Mouse (Mus musculus) embryonic fibroblast, embryonic 13.5 days (primary cell): ENCODE measurements around the gene Pkd1l3. TPM values are rescaled to one million over a fixed set of nuclear protein-coding genes. Genes with fewer than 3 reads are reported as not detected.

ENCODE experiments used
- H3K27ac ChIP-seq: 2 replicates; pipeline ENCODE4 v1.5.1; 2012; ENCODE audit warnings: low read length, control low read depth, inconsistent platforms; ENCODE audit not compliant: insufficient read depth
- H3K4me1 ChIP-seq: 2 replicates; pipeline ENCODE4 v1.6.1; 2011; ENCODE audit warnings: low read length; ENCODE audit not compliant: control insufficient read depth, insufficient read depth
- H3K4me3 ChIP-seq: 2 replicates; pipeline ENCODE4 v1.5.1; 2011; ENCODE audit warnings: mild to moderate bottlenecking, control low read depth, low read length; ENCODE audit not compliant: insufficient read depth
- CTCF ChIP-seq: IDR thresholded peaks from 2 replicates; pipeline ENCODE4 v1.5.1; 2011; ENCODE audit warnings: mild to moderate bottlenecking, control low read depth, low read length, moderate library complexity, borderline replicate concordance; ENCODE audit not compliant: insufficient read depth
- POLR2A ChIP-seq: IDR thresholded peaks from 2 replicates; pipeline ENCODE4 v1.6.1; 2011; ENCODE audit warnings: low read depth, mild to moderate bottlenecking, control low read depth, low read length, moderate library complexity
- polyA plus RNA-seq: library from polyadenylated mRNA; stranded (reverse); fragments of >200 nt; gene quantifications from 2 replicates; pipeline ENCODE4 v1.2.4, GENCODE M21; 2011; ENCODE audit warnings: low read depth; ENCODE audit not compliant: missing spikeins, insufficient read length

The Pkd1l3 gene
- polyA plus RNA-seq, 1 experiment = not detected

- Histone ChIP-seq H3K4me3 (no peak overlapping the region), H3K27ac (no peak overlapping the region), H3K4me1 (no peaks in the 10 kb centered on the region)
- no peak for TF ChIP-seq CTCF
- TF ChIP-seq POLR2A = no peak
These were observed 23.4 kb upstream of the Pkd1l3 start for GRCm38 (mm10) chr8:109590901-109591300.

GRCm38 (mm10) chr8:109591367-109591766 is 22.9 kb upstream of the Pkd1l3 start:
- Histone ChIP-seq H3K27ac (no peak overlapping the region), H3K4me3 (no peak overlapping the region), H3K4me1 (no peaks in the 10 kb centered on the region)
- no peak for TF ChIP-seq CTCF
- TF ChIP-seq POLR2A = no peak

DNA sequence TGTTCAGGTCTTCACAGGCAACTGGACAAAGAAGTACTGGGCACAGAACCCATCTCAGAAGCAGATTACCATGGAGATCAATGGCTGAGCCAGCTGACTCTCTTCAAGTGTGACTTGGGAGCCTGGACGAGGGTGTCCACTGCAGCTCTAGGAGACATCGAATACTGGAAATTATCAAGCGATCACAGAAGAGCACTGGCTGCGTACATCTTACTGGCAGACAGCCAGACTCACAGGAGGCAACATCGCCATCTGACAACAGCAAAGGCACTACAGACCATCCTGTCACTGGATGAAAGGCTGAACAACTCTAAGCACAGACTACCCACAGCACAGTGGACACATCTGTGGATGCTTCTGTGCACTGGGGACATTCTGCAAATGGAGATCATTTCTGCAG is 22.2 kb upstream of the Pkd1l3 start:
- no peaks in the 10 kb centered on the region for H3K4me1 ChIP-seq
- TF ChIP-seq CTCF (no peak), POLR2A (no peak)
- H3K4me3 ChIP-seq = no peak overlapping the region
- H3K27ac ChIP-seq = no peak overlapping the region

GRCm38 (mm10) chr8:109593117-109593788 is 21.1 kb upstream of the Pkd1l3 start:
- H3K4me3 ChIP-seq = no peak overlapping the region
- H3K27ac ChIP-seq = no peak overlapping the region
- H3K4me1 ChIP-seq = no peaks in the 10 kb centered on the region
- no peak for TF ChIP-seq CTCF
- TF ChIP-seq POLR2A = no peak

- no peak for TF ChIP-seq POLR2A
- TF ChIP-seq CTCF = peak; percentile 95
- Histone ChIP-seq H3K4me3 (no peak overlapping the region), H3K4me1 (no peaks in the 10 kb centered on the region), H3K27ac (no peak overlapping the region)
These were observed 18.5 kb upstream of the Pkd1l3 start for GRCm38 (mm10) chr8:109595854-109596253.

- H3K4me1 ChIP-seq = 0 out of 2 replicates have a peak, but pooled peaks cover 4% of the 10 kb centered on the region
- no peak for TF ChIP-seq CTCF
- no peak for TF ChIP-seq POLR2A
- H3K27ac ChIP-seq = no peak overlapping the region
- no peak overlapping the region for H3K4me3 ChIP-seq
These were observed 7.6 kb upstream of the Pkd1l3 start for GRCm38 (mm10) chr8:109606725-109607124.

DNA sequence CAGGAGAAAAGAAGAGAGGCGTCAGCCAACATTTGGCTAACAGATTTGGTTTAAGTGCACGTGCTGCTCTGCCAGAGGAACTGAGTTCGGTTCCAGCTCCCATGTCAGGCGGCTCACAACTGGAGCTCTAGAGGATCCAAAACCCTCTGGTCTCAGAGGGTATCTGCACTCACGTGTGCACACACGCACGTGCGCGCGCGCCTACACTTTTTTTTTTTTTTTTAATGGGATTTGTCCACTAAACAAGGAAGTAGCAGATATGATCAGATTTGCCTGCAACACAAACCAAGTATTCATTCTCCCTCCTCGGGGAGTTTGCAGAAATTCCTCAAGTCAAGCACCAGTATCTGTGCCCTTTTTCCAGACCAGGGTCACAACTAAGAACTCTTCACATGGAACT is 6.7 kb upstream of the Pkd1l3 start:
- TF ChIP-seq POLR2A = no peak
- no peak for TF ChIP-seq CTCF
- Histone ChIP-seq H3K4me3 (peak overlapping the region; percentile 76), H3K27ac (no peak overlapping the region), H3K4me1 (0 out of 2 replicates have a peak, but pooled peaks cover 4% of the 10 kb centered on the region)

DNA sequence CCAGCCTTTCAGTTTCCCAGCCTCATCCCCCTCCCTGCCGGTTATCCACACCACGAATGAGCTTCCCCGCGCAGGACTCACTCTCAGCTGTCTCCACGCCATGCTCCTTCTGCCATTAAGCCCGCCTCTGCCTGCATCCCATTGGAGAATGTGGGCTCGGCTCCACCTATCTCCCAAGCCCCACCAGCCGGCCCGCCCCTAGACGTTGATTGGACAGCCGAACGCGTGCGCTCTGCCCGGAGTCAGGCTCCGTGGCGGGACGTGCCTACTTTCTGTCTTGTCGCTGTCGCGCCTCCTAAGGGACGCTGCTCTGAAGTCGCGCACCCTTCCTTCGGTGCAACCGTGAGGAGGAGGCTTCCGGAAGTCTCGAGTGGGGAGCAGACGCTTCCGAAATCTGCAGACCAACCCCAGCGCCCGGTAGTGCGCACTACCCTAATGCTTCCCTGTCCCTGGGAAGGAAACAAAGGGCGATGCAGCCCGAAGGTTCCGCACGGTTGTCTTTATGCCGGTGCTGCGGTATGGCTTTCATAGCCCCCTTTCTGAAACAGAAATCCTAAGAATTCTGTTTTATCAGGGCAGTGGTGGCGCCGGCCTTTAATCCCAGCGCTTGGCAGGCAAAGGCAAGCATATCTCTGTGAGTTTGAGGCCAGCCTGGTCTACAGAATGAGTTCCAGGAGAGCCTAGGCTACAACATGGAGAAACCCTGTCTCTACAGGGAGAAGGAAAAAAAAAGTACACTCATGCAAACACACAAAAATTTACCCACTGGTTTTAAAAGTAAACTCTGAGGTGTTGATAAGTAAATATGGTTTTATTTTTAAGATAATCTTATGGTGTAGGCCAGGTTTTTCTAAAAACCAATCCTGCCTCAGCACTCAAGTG is 5.8 kb upstream of the Pkd1l3 start, which contains the start of gene Dhodh:
Gene Dhodh (minus strand): TSS at position 403 of the 882 bp plus-strand sequence.
- no peak for TF ChIP-seq CTCF
- peak; percentile 93 for TF ChIP-seq POLR2A
- Histone ChIP-seq H3K4me3 (peak within 1 kb of the TSS; percentile 76), H3K4me1 (0 out of 2 replicates have a peak, but pooled peaks cover 4% of the 10 kb centered on the region), H3K27ac (peak within 1 kb of the TSS; percentile 92)

DNA sequence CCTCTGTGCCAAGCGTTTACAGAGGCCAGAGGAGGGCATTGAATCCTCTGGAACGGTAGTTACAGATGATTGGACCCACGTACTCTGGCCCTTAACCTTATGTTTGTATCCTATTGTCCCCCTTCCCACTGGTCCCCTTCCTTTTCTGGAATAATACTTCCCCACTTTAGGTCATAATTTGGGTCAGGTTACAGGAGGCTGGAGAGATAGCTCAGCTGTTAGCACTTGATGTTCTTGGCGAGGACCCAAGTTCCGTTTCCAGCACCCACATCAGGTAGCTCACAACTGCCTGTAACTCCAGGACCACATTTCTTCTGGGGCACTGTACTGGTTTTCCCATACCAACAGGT is 5.2 kb upstream of the Pkd1l3 start:
- peak overlapping the region; percentile 92 for H3K27ac ChIP-seq
- TF ChIP-seq POLR2A (no peak), CTCF (no peak)
- 0 out of 2 replicates have a peak, but pooled peaks cover 4% of the 10 kb centered on the region for H3K4me1 ChIP-seq
- H3K4me3 ChIP-seq = peak overlapping the region; percentile 38

- no peak overlapping the region for H3K27ac ChIP-seq
- H3K4me1 ChIP-seq = no peaks in the 10 kb centered on the region
- H3K4me3 ChIP-seq = no peak overlapping the region
- no peak for TF ChIP-seq CTCF
- TF ChIP-seq POLR2A = no peak
These were observed 1.3 kb downstream of the Pkd1l3 start for GRCm38 (mm10) chr8:109615569-109615968.
